Mouse (Mus musculus) testis, adult 2 months (tissue): ENCODE measurements around the gene Lrrc4.

Experiments
- CTCF ChIP-seq: fragments of 200-500 bp; IDR thresholded peaks from 2 replicates; pipeline ENCODE4 v1.5.1; 2012; ENCODE audit warnings: low read depth, mild to moderate bottlenecking, inconsistent platforms, low read length, moderate library complexity; ENCODE audit not compliant: control insufficient read depth, insufficient read depth, insufficient replicate concordance
- POLR2A ChIP-seq: fragments of 200-500 bp; IDR thresholded peaks from 2 replicates; pipeline ENCODE4 v1.6.1; 2012; ENCODE audit warnings: low read depth, mild to moderate bottlenecking, inconsistent platforms, low read length, moderate library complexity; ENCODE audit not compliant: control insufficient read depth

GRCm38 (mm10) chr6:28736665-28737064 is 94.9 kb downstream of the Lrrc4 start:
- TF ChIP-seq POLR2A (no peak), CTCF (no peak)
